18 mouse cellular contexts compared by ENCODE assay signal in genomic region chr9:74853191-74854072, GRCm38 (mm10). TPM values are rescaled to one million over a fixed set of nuclear protein-coding genes. Genes with fewer than 3 reads are reported as not detected.
DNase-seq lines count a peak whose midpoint lies in the region; ATAC-seq and TF ChIP-seq lines count a peak whose summit lies in the region.
"Had no signal": no experiment of that assay in that cellular context is flagged by ENCODE, and none has a peak within 500 bp of the region (broad histone marks: within the 10 kb centered on the region; RNA-seq: fewer than 3 reads in every experiment).

No protein-coding gene starts in this region.

- no peak overlapping the region for H3K4me2 ChIP-seq in forebrain, embryonic 15.5 days (replicated peaks)
- H3K4me2 ChIP-seq in forebrain, postnatal 0 days (ENCODE audit: low read depth): no peak overlapping the region
- H3K4me2 ChIP-seq in stomach, embryonic 14.5 days (replicated peaks; ENCODE audit: low read depth, low read length): no peak overlapping the region; the same call in 1 of the 2 replicates
- no peak overlapping the region for H3K4me2 ChIP-seq in stomach, postnatal 0 days (replicated peaks; ENCODE audit: low read depth)
- H3K4me2 ChIP-seq in liver, postnatal 0 days (ENCODE audit: low read depth, low read length): peak overlapping the region; percentile 33
- no peak overlapping the region; the same call in 1 of the 2 replicates for H3K4me2 ChIP-seq in stomach, embryonic 16.5 days (ENCODE audit: low read depth, low read length)
- H3K4me2 ChIP-seq: embryonic facial prominence, embryonic 13.5 days; forebrain, embryonic 13.5 days; limb, embryonic 15.5 days had no signal

- peaks cover 14% of the 10 kb centered on the region for H3K4me1 ChIP-seq in forebrain, embryonic 15.5 days
- 0 out of 2 replicates have a peak, but pooled peaks cover 5% of the 10 kb centered on the region for H3K4me1 ChIP-seq in forebrain, postnatal 0 days (ENCODE audit: insufficient read depth)
- 0 out of 2 replicates have a peak, but pooled peaks cover 6% of the 10 kb centered on the region for H3K4me1 ChIP-seq in stomach, embryonic 14.5 days (ENCODE audit: control insufficient read depth, insufficient read depth, low read length)
- H3K4me1 ChIP-seq in stomach, postnatal 0 days (replicated peaks; ENCODE audit: control insufficient read depth, insufficient read depth): peaks cover 2% of the 10 kb centered on the region; the same call in 1 of the 2 replicates
- peaks cover 3% of the 10 kb centered on the region for H3K4me1 ChIP-seq in liver, postnatal 0 days (ENCODE audit: insufficient read depth)
- 0 out of 2 replicates have a peak, but pooled peaks cover 8% of the 10 kb centered on the region for H3K4me1 ChIP-seq in stomach, embryonic 16.5 days (ENCODE audit: control insufficient read depth, insufficient read depth, low read length)

- no peak for TF ChIP-seq CTCF in forebrain, postnatal 0 days (IDR thresholded peaks at IDR 0.05; ENCODE audit: low read depth)
- no peak for TF ChIP-seq CTCF in stomach, postnatal 0 days (IDR thresholded peaks at IDR 0.05; ENCODE audit: low read depth)
- TF ChIP-seq CTCF in liver, postnatal 0 days (IDR thresholded peaks at IDR 0.05; ENCODE audit: low read depth): no peak

- H3K9me3 ChIP-seq in forebrain, embryonic 15.5 days: no peaks in the 10 kb centered on the region
- H3K9me3 ChIP-seq in forebrain, postnatal 0 days (ENCODE audit: low read length): no peaks in the 10 kb centered on the region
- H3K9me3 ChIP-seq in stomach, embryonic 14.5 days (ENCODE audit: control insufficient read depth, low read depth, low read length): no peaks in the 10 kb centered on the region; the same call in 1 of the 2 replicates
- H3K9me3 ChIP-seq in stomach, postnatal 0 days (ENCODE audit: control insufficient read depth, low read length): no peaks in the 10 kb centered on the region
- H3K9me3 ChIP-seq in liver, postnatal 0 days (ENCODE audit: low read length): no peaks in the 10 kb centered on the region
- no peaks in the 10 kb centered on the region for H3K9me3 ChIP-seq in stomach, embryonic 16.5 days (replicated peaks; ENCODE audit: control insufficient read depth, low read length)
- H3K9me3 ChIP-seq: embryonic facial prominence, embryonic 13.5 days; forebrain, embryonic 13.5 days; limb, embryonic 15.5 days had no signal

- peak; percentile 12; the same call in 1 of the 2 replicates for ATAC-seq in forebrain, embryonic 15.5 days (replicated peaks)
- ATAC-seq in forebrain, postnatal 0 days: no peak
- ATAC-seq in stomach, embryonic 14.5 days (ENCODE audit: insufficient number of reproducible peaks, insufficient read depth, low FRiP score, low read depth): no peak
- ATAC-seq in stomach, postnatal 0 days (ENCODE audit: low FRiP score, low TSS enrichment): no peak
- ATAC-seq in liver, postnatal 0 days: peak; percentile 16; the same call in 1 of the 2 replicates
- no peak for ATAC-seq in stomach, embryonic 16.5 days (ENCODE audit: insufficient read depth, low FRiP score)

- no peak overlapping the region for H3K27ac ChIP-seq in forebrain, embryonic 15.5 days (replicated peaks)
- no peak overlapping the region for H3K27ac ChIP-seq in forebrain, postnatal 0 days (ENCODE audit: low read depth, low read length)
- H3K27ac ChIP-seq in stomach, embryonic 14.5 days (ENCODE audit: low read length): no peak overlapping the region
- no peak overlapping the region for H3K27ac ChIP-seq in stomach, postnatal 0 days (replicated peaks)
- H3K27ac ChIP-seq in liver, postnatal 0 days (ENCODE audit: low read depth): no peak overlapping the region
- H3K27ac ChIP-seq in stomach, embryonic 16.5 days (ENCODE audit: low read length): no peak overlapping the region
- H3K27ac ChIP-seq: embryonic facial prominence, embryonic 13.5 days; forebrain, embryonic 13.5 days; left cerebral cortex, adult 2 months; limb, embryonic 15.5 days had no signal

- H3K9ac ChIP-seq in forebrain, embryonic 15.5 days (replicated peaks): no peak overlapping the region
- no peak overlapping the region for H3K9ac ChIP-seq in forebrain, postnatal 0 days
- no peak overlapping the region for H3K9ac ChIP-seq in stomach, embryonic 14.5 days (replicated peaks; ENCODE audit: low read depth, low read length)
- H3K9ac ChIP-seq in stomach, postnatal 0 days (ENCODE audit: low read length): no peak overlapping the region
- H3K9ac ChIP-seq in liver, postnatal 0 days (replicated peaks): no peak overlapping the region; the same call in 1 of the 2 replicates
- 0 out of 2 replicates have a peak overlapping the region, but pooled peaks have one; percentile 12 for H3K9ac ChIP-seq in stomach, embryonic 16.5 days (ENCODE audit: low read length)
- H3K9ac ChIP-seq: embryonic facial prominence, embryonic 13.5 days; forebrain, embryonic 13.5 days; limb, embryonic 15.5 days had no signal

- H3K36me3 ChIP-seq in forebrain, embryonic 15.5 days: no peaks in the 10 kb centered on the region
- no peaks in the 10 kb centered on the region for H3K36me3 ChIP-seq in forebrain, postnatal 0 days (ENCODE audit: insufficient read depth)
- no peaks in the 10 kb centered on the region for H3K36me3 ChIP-seq in stomach, embryonic 14.5 days (ENCODE audit: control insufficient read depth, insufficient read depth, low read length)
- H3K36me3 ChIP-seq in stomach, postnatal 0 days (ENCODE audit: control insufficient read depth, insufficient read depth, low read length): no peaks in the 10 kb centered on the region
- no peaks in the 10 kb centered on the region for H3K36me3 ChIP-seq in liver, postnatal 0 days (replicated peaks; ENCODE audit: insufficient read depth, low read length)
- no peaks in the 10 kb centered on the region for H3K36me3 ChIP-seq in stomach, embryonic 16.5 days (ENCODE audit: control insufficient read depth, insufficient read depth, low read length)
- H3K36me3 ChIP-seq: embryonic facial prominence, embryonic 13.5 days; limb, embryonic 15.5 days had no signal

- no peak for TF ChIP-seq EP300 in stomach, postnatal 0 days (optimal IDR thresholded peaks at IDR 0.05)
- no peak for TF ChIP-seq EP300 in liver, postnatal 0 days (IDR thresholded peaks at IDR 0.05; ENCODE audit: low read depth)

- H3K27me3 ChIP-seq in forebrain, embryonic 15.5 days: peaks cover 80% of the 10 kb centered on the region
- peaks cover 81% of the 10 kb centered on the region for H3K27me3 ChIP-seq in forebrain, postnatal 0 days (ENCODE audit: insufficient read depth, low read length)
- H3K27me3 ChIP-seq in stomach, embryonic 14.5 days (ENCODE audit: control insufficient read depth, insufficient read depth, low read length): peaks cover 70% of the 10 kb centered on the region
- H3K27me3 ChIP-seq in stomach, postnatal 0 days (ENCODE audit: control insufficient read depth, insufficient read depth, low read length): peaks cover 30% of the 10 kb centered on the region; the same call in 1 of the 2 replicates
- peaks cover 55% of the 10 kb centered on the region for H3K27me3 ChIP-seq in liver, postnatal 0 days (ENCODE audit: insufficient read depth, low read length)
- peaks cover 89% of the 10 kb centered on the region for H3K27me3 ChIP-seq in stomach, embryonic 16.5 days (ENCODE audit: control insufficient read depth, insufficient read depth, low read length)

- 2% methylated on average over 28 of the region's 28 CpGs for WGBS in forebrain, embryonic 15.5 days
- WGBS in forebrain, postnatal 0 days: 1% methylated on average over 28 of the region's 28 CpGs
- WGBS in stomach, embryonic 14.5 days: 4% methylated on average over 25 of the region's 28 CpGs
- 7% methylated on average over 27 of the region's 28 CpGs for WGBS in stomach, postnatal 0 days
- WGBS in liver, postnatal 0 days (ENCODE audit: insufficient replicate concordance): 8% methylated on average over 27 of the region's 28 CpGs
- WGBS in stomach, embryonic 16.5 days: 4% methylated on average over 28 of the region's 28 CpGs

- no peak for DNase-seq in forebrain, postnatal 0 days
- no peak for DNase-seq in stomach, postnatal 0 days (ENCODE audit: low spot score)
- DNase-seq in liver, postnatal 0 days: no peak
- no peak for DNase-seq in gastrocnemius, adult 18-20 months (ENCODE audit: low spot score)
- no peak for DNase-seq in thymus, postnatal 0 days (ENCODE audit: low spot score)
- DNase-seq: cerebellum, adult 8-10 months; gastrocnemius, postnatal 14 days; kidney, postnatal 36 days; thymus, postnatal 25 days had no signal

- H3K4me3 ChIP-seq in forebrain, embryonic 15.5 days: no peak overlapping the region
- H3K4me3 ChIP-seq in forebrain, postnatal 0 days (ENCODE audit: low read depth, low read length): no peak overlapping the region
- 0 out of 2 replicates have a peak overlapping the region, but pooled peaks have one; percentile 5 for H3K4me3 ChIP-seq in stomach, embryonic 14.5 days (ENCODE audit: low read depth, low read length)
- H3K4me3 ChIP-seq in stomach, postnatal 0 days (ENCODE audit: low read depth, low read length): no peak overlapping the region
- H3K4me3 ChIP-seq in liver, postnatal 0 days (ENCODE audit: low read depth, low read length): no peak overlapping the region
- no peak overlapping the region for H3K4me3 ChIP-seq in stomach, embryonic 16.5 days (replicated peaks; ENCODE audit: low read length)
- H3K4me3 ChIP-seq: embryonic facial prominence, embryonic 13.5 days; forebrain, embryonic 13.5 days; left cerebral cortex, adult 2 months; limb, embryonic 15.5 days had no signal

RNA-seq across cellular contexts. Expression of gene Onecut1, which starts 8.3 kb away (rescaled TPM):
- 0.47 and 1.3 TPM in 2 replicates for polyA plus RNA-seq in forebrain, embryonic 15.5 days (2015; fragmentation: Nextera tagmentation; extraction: Ambion mirVana)
- total RNA-seq in forebrain, postnatal 0 days (2014; rRNA removed): 0.92 and 3.8 TPM in 2 replicates
- polyA plus RNA-seq in forebrain, postnatal 0 days (2015; fragmentation: Nextera tagmentation; extraction: Ambion mirVana): 0.23 and 0.64 TPM in 2 replicates
- 0.51 and 1.8 TPM in 2 replicates for polyA plus RNA-seq in stomach, embryonic 14.5 days (2014; fragmentation: Nextera tagmentation; extraction: Ambion mirVana)
- polyA plus RNA-seq in stomach, postnatal 0 days (2015; fragmentation: Nextera tagmentation; extraction: Ambion mirVana): 0.08 and 0.10 TPM in 2 replicates
- 7.5 and 9.1 TPM in 2 replicates for polyA plus RNA-seq in liver, postnatal 0 days (2015; fragmentation: Nextera tagmentation; extraction: Ambion mirVana)
- 1.5 and 2.0 TPM in 2 replicates for polyA plus RNA-seq in stomach, embryonic 16.5 days (2015; fragmentation: Nextera tagmentation; extraction: Ambion mirVana)
- not detected for total RNA-seq in gastrocnemius, adult 18-20 months (2021)
- not detected in 2 replicates for polyA plus RNA-seq in thymus, postnatal 0 days (2015; fragmentation: Nextera tagmentation; extraction: Ambion mirVana)
- total RNA-seq: gastrocnemius, postnatal 14 days; MEL had no signal
- polyA plus RNA-seq: embryonic facial prominence, embryonic 13.5 days; heart, embryonic 14.5 days had no signal

Comparison
In these comparisons a context has a peak if more than half of its experiments do, and no peak if none do; other contexts are left out.
1. ATAC-seq: peak in forebrain, embryonic 15.5 days (single experiment) and liver, postnatal 0 days (single experiment); none in forebrain, postnatal 0 days (single experiment), stomach, embryonic 14.5 days (single experiment), stomach, postnatal 0 days (single experiment) and stomach, embryonic 16.5 days (single experiment).